Mouse (Mus musculus) cerebellum, postnatal 4 days (tissue): ENCODE data around the gene Phf11a.
"Not testable (repeated sequence)": the region's sequence is repeated elsewhere in the genome, so short reads cannot be mapped to it uniquely, and the experiment has no call there.

Experiments
- DNase-seq, 2 experiments: peaks; one replicate each; pipeline ENCODE4 v3.0.0; 2022; ENCODE audit warnings: low spot score in 2 of 2, mixed read lengths in 1 of 2

Phf11a gene

DNA sequence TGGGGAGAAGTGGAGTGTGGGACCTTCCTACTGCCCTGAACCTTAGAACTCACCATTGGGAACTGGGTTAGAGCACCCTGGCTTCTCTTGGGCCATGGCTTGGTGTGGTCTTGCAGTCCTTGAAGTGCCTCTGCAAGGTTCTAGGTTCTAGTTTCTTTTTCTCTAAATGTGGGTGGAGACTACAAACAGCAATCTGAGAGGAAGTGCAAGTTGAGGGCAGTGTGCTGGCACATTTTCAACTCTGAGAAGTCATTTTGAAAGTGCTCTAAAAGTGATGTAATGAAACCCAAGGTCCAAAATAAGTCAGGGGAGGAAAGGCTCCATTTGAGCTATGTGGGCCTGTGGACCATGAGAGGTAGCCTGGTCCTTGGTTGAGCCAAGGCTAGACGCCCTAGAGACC lies at the start of gene Phf11a:
Phf11a (minus strand) TSS at position 132 of the 400 bp plus-strand sequence.
- DNase-seq = not testable (repeated sequence)

DNA sequence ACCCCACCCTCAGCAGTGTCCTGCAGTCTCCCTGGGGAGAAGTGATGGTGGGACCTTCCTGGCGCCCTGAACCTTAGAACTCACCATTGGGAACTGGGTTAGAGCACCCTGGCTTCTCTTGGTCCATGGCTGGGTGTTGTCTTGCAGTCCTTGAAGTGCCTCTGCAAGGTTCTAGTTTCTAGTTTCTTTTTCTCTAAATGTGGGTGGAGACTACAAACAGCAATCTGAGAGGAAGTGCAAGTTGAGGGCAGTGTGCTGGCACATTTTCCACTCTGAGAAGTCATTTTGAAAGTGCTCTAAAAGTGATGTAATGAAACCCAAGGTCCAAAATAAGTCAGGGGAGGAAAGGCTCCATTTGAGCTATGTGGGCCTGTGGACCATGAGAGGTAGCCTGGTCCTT lies 43.9 kb upstream of the Phf11a start, which contains the start of gene Phf11b:
Phf11b (minus strand) TSS at position 163 of the 400 bp plus-strand sequence.
- DNase-seq = not testable (repeated sequence)

- no peak for DNase-seq
Observed at GRCm38 (mm10) chr14:59339541-59339940, 42.2 kb upstream of the Phf11a start.

DNA sequence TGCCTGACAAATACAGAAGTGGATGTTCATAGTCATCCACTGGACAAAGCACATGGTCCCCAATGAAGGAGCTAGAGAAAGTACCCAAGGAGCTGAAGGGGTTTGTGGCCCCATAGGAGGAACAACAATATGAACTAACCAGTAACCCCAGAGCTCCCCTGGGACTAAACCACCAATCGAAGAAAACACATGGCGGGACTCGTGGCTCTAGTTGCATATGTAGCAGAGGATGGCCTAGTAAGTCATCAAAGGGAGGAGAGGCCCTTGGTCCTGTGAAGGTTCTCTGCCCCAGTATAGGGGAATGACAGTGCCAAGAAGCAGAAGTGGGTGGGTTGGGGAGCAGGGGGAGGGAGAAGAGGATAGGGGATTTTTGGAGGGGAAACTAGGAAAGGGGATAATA lies 38.7 kb upstream of the Phf11a start:
- DNase-seq = not testable (repeated sequence)

GRCm38 (mm10) chr14:59330499-59330898 lies 33.2 kb upstream of the Phf11a start:
- peak in 1 of 2 experiments; percentile 15 for DNase-seq

GRCm38 (mm10) chr14:59319970-59320369 lies 22.6 kb upstream of the Phf11a start:
- DNase-seq = not testable (repeated sequence)

DNA sequence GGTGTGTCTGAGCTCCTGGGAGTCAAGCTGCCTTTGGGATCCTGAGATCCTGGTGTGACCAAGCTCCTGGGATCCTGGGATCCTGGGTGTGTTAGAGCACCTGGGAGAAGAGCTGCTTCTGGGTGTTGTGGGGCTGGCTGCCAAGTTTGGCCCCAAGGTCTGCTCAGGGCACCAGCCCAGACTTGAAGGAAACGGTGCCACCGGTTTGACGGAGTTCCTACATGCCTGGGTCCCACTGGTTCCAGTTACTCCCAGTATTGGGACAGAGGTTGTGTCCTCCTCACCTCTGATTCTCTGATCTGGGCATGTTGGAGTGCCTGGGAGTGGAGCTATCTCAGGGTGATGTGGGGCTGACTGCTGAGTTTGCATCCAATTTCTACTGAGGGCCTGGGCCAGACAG lies 21.7 kb upstream of the Phf11a start:
- not testable (repeated sequence) for DNase-seq

DNA sequence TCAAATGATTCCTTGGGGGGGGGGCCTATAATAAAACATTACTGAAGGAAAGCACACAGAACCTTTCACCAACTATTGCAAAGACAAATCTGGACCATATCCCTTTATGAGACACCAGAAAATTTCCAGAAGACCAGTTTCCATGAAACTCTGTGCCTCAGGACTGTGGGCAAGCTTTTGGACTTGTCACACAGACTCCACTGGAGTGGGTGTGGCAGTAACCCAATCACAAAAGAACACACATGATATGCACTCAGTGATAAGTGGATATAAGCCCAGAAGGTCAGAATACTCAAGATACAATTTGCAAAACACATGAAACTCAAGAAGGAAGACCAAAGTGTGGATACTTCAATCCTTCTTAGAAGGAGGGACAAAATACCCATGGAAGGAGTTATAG lies 5.6 kb downstream of the Phf11a start:
- not testable (repeated sequence) for DNase-seq

DNA sequence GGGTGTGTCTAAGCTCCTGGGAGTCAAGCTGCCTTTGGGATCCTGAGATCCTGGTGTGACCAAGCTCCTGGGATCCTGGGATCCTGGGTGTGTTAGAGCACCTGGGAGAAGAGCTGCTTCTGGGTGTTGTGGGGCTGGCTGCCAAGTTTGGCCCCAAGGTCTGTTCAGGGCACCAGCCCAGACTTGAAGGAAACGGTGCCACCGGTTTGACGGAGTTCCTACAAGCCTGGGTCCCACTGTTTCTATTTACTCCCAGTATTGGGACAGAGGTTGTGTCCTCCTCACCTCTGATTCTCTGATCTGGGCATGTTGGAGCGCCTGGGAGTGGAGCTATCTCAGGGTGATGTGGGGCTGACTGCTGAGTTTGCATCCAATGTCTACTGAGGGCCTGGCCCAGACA lies 22.4 kb downstream of the Phf11a start:
- DNase-seq = not testable (repeated sequence)

DNA sequence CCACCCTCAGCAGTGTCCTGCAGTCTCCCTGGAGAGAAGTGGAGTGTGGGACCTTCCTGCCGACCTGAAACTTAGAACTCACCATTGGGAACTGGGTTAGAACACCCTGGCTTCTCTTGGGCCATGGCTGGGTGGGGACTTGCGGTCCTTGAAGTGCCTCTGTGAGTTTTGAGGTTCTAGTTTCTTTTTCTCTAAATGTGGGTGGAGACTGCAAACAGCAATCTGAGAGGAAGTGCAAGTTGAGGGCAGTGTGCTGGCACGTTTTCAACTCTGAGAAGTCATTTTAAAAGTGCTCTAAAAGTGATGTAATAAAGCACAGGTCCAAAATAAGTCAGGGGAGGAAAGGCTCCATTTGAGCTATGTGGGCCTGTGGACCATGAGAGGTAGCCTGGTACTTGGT lies 37.3 kb downstream of the Phf11a start, which contains the start of gene Gm6904:
Gm6904 (minus strand) TSS at position 161 of the 400 bp plus-strand sequence.
- no peak for DNase-seq

GRCm38 (mm10) chr14:59255861-59256260 lies 41.5 kb downstream of the Phf11a start:
- DNase-seq = not testable (repeated sequence)

- DNase-seq = not testable (repeated sequence)
Observed at GRCm38 (mm10) chr14:59250350-59250749, 47.0 kb downstream of the Phf11a start.

- DNase-seq = no peak
Observed at GRCm38 (mm10) chr14:59233635-59234034, 63.7 kb downstream of the Phf11a start.

GRCm38 (mm10) chr14:59232003-59232402 lies 65.3 kb downstream of the Phf11a start:
- no peak for DNase-seq

GRCm38 (mm10) chr14:59230331-59230966 lies 66.9 kb downstream of the Phf11a start:
- no peak for DNase-seq

- no peak for DNase-seq
Observed at GRCm38 (mm10) chr14:59229822-59230221, 67.5 kb downstream of the Phf11a start.
